Mouse (Mus musculus) midbrain, postnatal 0 days (tissue): ENCODE measurements around the gene Pf4. TPM values are rescaled to one million over a fixed set of nuclear protein-coding genes. Genes with fewer than 3 reads are reported as not detected.

Source experiments
- ATAC-seq: fragments of 200-750 bp; cut with Nextera tagmentation; 2 replicates; pipeline ENCODE4 v1.8.0; 2017; ENCODE audit warnings: moderate number of reproducible peaks, mild to moderate bottlenecking, moderate TSS enrichment, moderate library complexity; ENCODE audit not compliant: low FRiP score
- DNase-seq: peaks from one replicate; pipeline ENCODE4 v3.0.0-alpha.2; 2015; ENCODE audit warnings: low spot score
- H3K27ac ChIP-seq: fragments of 300-500 bp; sonication (generic); 2 replicates; pipeline ENCODE4 v1.5.1; 2014; ENCODE audit warnings: low read depth, mild to moderate bottlenecking, low read length, mixed read lengths
- H3K27me3 ChIP-seq: fragments of 300-500 bp; sonication (generic); 2 replicates; pipeline ENCODE4 v1.6.1; 2014; ENCODE audit warnings: low read length, control low read depth, mixed read lengths; ENCODE audit not compliant: insufficient read depth
- H3K36me3 ChIP-seq: fragments of 300-500 bp; sonication (generic); 2 replicates; pipeline ENCODE4 v1.6.1; 2014; ENCODE audit warnings: low read length, control low read depth, mixed read lengths; ENCODE audit not compliant: insufficient read depth
- H3K4me1 ChIP-seq: fragments of 300-500 bp; sonication (generic); 2 replicates; pipeline ENCODE4 v1.6.1; 2014; ENCODE audit warnings: mild to moderate bottlenecking, control low read depth, antibody characterized with exemption, low read length, mixed read lengths; ENCODE audit not compliant: insufficient read depth
- H3K4me2 ChIP-seq: fragments of 300-500 bp; sonication (generic); 2 replicates; pipeline ENCODE4 v1.6.1; 2014; ENCODE audit warnings: low read depth, mild to moderate bottlenecking, low read length, mixed read lengths; ENCODE audit not compliant: poor library complexity, severe bottlenecking
- H3K4me3 ChIP-seq: fragments of 300-500 bp; sonication (generic); 2 replicates; pipeline ENCODE4 v1.5.1; 2014; ENCODE audit warnings: low read depth, mild to moderate bottlenecking, low read length, moderate library complexity
- H3K9ac ChIP-seq: fragments of 300-500 bp; sonication (generic); replicated peaks from 2 replicates; pipeline ENCODE4 v1.6.1; 2014; ENCODE audit warnings: mild to moderate bottlenecking, low read length, moderate library complexity, mixed read lengths; ENCODE audit not compliant: poor library complexity, severe bottlenecking
- H3K9me3 ChIP-seq: fragments of 300-500 bp; sonication (generic); 2 replicates; pipeline ENCODE4 v1.6.1; 2016; ENCODE audit warnings: low read length, control low read depth
- CTCF ChIP-seq: IDR thresholded peaks from 2 replicates; pipeline ENCODE4 v1.5.1; 2016; ENCODE audit warnings: antibody characterized with exemption, mild to moderate bottlenecking
- WGBS: fragments of 180-500 bp; shearing (Covaris S2); extraction: QIAGEN DNeasy Blood & Tissue Kit; methylation state at CpG from one replicate; pipeline ENCODE4 v1.1.7; 2014; 5-methylcytosine and 5-hydroxymethylcytosine counted together
- polyA plus RNA-seq: library from polyadenylated mRNA; unstranded; fragments of >200 nt; fragmentation: Nextera tagmentation; extraction: Ambion mirVana; gene quantifications from 2 replicates; pipeline ENCODE4 v1.2.1, GENCODE M21; 2015
- total RNA-seq: library from RNA; depleted of rRNA; stranded (reverse); fragments of >200 nt; gene quantifications from 2 replicates; pipeline ENCODE4 v1.2.3, GENCODE M21; 2014

Gene Pf4
- total and polyA plus RNA-seq, 2 experiments from 2014 or later = 32.1 to 60.6 TPM

GRCm38 (mm10) chr5:90763912-90764665, 8.1 kb upstream of the Pf4 start:
- TF ChIP-seq CTCF = no peak
- 0 out of 2 replicates have a peak, but pooled peaks cover under 1% of the 10 kb centered on the region for H3K4me1 ChIP-seq
- H3K9me3 ChIP-seq = no peaks in the 10 kb centered on the region
- no peaks in the 10 kb centered on the region for H3K27me3 ChIP-seq
- 80% methylated on average over 12 of the region's 12 CpGs for WGBS
- no peak for ATAC-seq
- H3K27ac ChIP-seq = no peak overlapping the region
- H3K9ac ChIP-seq = no peak overlapping the region
- no peaks in the 10 kb centered on the region for H3K36me3 ChIP-seq
- no peak for DNase-seq
- no peak overlapping the region for H3K4me2 ChIP-seq
- no peak overlapping the region for H3K4me3 ChIP-seq

- TF ChIP-seq CTCF = no peak
- no peaks in the 10 kb centered on the region for H3K27me3 ChIP-seq
- ATAC-seq (no peak), DNase-seq (peak; percentile 8)
- H3K27ac ChIP-seq = no peak overlapping the region
- no peak overlapping the region for H3K4me2 ChIP-seq
- no peak overlapping the region for H3K9ac ChIP-seq
- no peaks in the 10 kb centered on the region for H3K4me1 ChIP-seq
- WGBS = 88% methylated on average over 8 of the region's 8 CpGs
- H3K4me3 ChIP-seq = no peak overlapping the region
- no peaks in the 10 kb centered on the region for H3K36me3 ChIP-seq
- no peaks in the 10 kb centered on the region for H3K9me3 ChIP-seq
Observed at GRCm38 (mm10) chr5:90765821-90766606, 6.2 kb upstream of the Pf4 start.

GRCm38 (mm10) chr5:90768218-90768617, 4.0 kb upstream of the Pf4 start, which contains the start of gene Ppbp:
Gene Ppbp (plus strand): TSS chr5:90768518.
- H3K9me3 ChIP-seq = no peaks in the 10 kb centered on the region
- H3K36me3 ChIP-seq = no peaks in the 10 kb centered on the region
- ATAC-seq (no peak), DNase-seq (no peak)
- TF ChIP-seq CTCF = no peak
- WGBS = 62% methylated on average over 3 of the region's 3 CpGs
- H3K4me3 ChIP-seq = no peak within 1 kb of the TSS
- H3K4me2 ChIP-seq = no peak within 1 kb of the TSS
- no peaks in the 10 kb centered on the region for H3K4me1 ChIP-seq
- H3K27ac ChIP-seq = no peak within 1 kb of the TSS
- no peak within 1 kb of the TSS for H3K9ac ChIP-seq
- H3K27me3 ChIP-seq = no peaks in the 10 kb centered on the region

- DNase-seq (no peak), ATAC-seq (no peak)
- Histone ChIP-seq H3K4me1 (no peaks in the 10 kb centered on the region), H3K27me3 (no peaks in the 10 kb centered on the region), H3K9ac (no peak overlapping the region), H3K36me3 (no peaks in the 10 kb centered on the region), H3K27ac (no peak overlapping the region), H3K4me2 (no peak overlapping the region), H3K9me3 (no peaks in the 10 kb centered on the region), H3K4me3 (no peak overlapping the region)
- TF ChIP-seq CTCF = no peak
- WGBS = 59% methylated on average over 3 of the region's 3 CpGs
Observed at GRCm38 (mm10) chr5:90771369-90771768, 866 bp upstream of the Pf4 start.

- no peaks in the 10 kb centered on the region for H3K27me3 ChIP-seq
- H3K36me3 ChIP-seq = no peaks in the 10 kb centered on the region
- H3K27ac ChIP-seq = no peak overlapping the region
- ATAC-seq (no peak), DNase-seq (no peak)
- no peak overlapping the region for H3K4me3 ChIP-seq
- no peaks in the 10 kb centered on the region for H3K9me3 ChIP-seq
- no peak overlapping the region for H3K4me2 ChIP-seq
- H3K9ac ChIP-seq = no peak overlapping the region
- TF ChIP-seq CTCF = no peak
- 93% methylated on average over 5 of the region's 5 CpGs for WGBS
- no peaks in the 10 kb centered on the region for H3K4me1 ChIP-seq
Observed at GRCm38 (mm10) chr5:90775562-90775961, 3.3 kb downstream of the Pf4 start.

- Histone ChIP-seq H3K9me3 (no peaks in the 10 kb centered on the region), H3K27me3 (no peaks in the 10 kb centered on the region), H3K36me3 (no peaks in the 10 kb centered on the region), H3K27ac (no peak overlapping the region), H3K4me2 (no peak overlapping the region), H3K4me1 (no peaks in the 10 kb centered on the region), H3K9ac (no peak overlapping the region), H3K4me3 (no peak overlapping the region)
- WGBS = 86% methylated on average over 10 of the region's 10 CpGs
- no peak for ATAC-seq
- TF ChIP-seq CTCF = no peak
- no peak for DNase-seq
Observed at GRCm38 (mm10) chr5:90777621-90778020, 5.4 kb downstream of the Pf4 start.
